Mouse (Mus musculus) brain, adult 2 months (tissue): ENCODE measurements around the gene Cdh10.

ENCODE experiments used
- DNase-seq: peaks from one replicate; pipeline ENCODE4 v3.0.0; 2011; ENCODE audit warnings: low read depth, low spot score

The Cdh10 gene

GRCm38 (mm10) chr15:18975041-18975440 lies 156.3 kb downstream of the Cdh10 start:
- peak; percentile 50 for DNase-seq

GRCm38 (mm10) chr15:18984891-18985290 lies 166.1 kb downstream of the Cdh10 start:
- DNase-seq = no peak

- DNase-seq = no peak
Measured at GRCm38 (mm10) chr15:18987671-18988070, 168.9 kb downstream of the Cdh10 start.

DNA sequence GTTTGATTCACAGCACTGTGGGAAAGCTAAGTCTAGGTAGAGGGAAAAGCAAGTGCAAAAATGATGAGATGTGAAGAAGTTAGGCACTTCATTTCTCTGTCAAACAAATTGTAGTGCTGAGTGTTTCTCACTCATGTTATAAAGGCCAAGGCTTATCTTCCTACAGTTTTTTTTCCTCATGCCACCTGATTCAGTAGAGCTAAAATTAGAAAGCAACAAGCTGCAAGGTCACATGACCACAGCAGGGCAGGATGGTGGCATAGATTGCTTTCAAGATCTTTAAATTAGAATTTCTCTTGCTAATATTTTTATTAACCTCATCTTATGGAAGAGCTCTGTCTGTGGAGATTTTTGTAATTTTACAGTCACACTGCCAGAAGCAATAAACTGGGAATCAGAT lies 174.8 kb downstream of the Cdh10 start:
- DNase-seq = no peak

DNA sequence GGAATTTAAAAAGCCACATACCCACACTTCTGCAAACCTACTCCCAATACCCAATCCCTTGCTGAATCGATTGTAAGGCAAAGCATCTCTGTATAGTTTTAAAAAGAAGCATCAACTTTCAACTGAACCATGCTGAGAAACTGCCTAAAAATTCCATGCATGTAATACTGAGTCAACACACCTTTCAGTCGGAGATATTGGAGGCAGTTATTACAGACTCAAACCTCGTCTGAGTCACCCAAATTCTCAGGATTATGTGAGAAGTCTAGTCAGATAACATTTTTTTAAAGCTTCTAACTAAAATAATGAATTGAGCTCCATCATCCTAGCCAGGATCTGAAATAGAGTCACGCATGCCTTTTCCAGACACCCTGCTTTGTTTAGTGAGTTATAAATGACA lies 175.5 kb downstream of the Cdh10 start:
- DNase-seq = peak; percentile 45

GRCm38 (mm10) chr15:19010829-19011228 lies 192.1 kb downstream of the Cdh10 start:
- no peak for DNase-seq

DNA sequence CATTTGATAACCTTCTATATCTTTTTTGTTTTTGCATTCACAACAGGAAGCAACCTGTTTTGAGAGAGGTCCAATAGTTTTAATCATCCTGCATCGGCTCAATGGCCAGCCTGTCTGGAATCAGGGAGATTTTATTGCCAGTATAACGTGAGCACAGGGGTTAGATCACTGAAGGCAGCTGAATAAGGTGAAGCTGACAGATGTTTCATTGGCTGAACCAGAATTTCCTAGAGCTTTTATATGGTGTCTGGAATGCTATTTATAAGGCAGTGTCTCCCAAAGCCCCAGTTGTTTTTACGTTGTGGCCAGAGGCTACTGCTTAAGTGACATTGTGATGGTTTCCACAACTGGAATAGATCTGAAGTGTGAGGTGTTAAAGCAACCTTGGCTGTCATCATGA lies 214.2 kb downstream of the Cdh10 start:
- no peak for DNase-seq

DNA sequence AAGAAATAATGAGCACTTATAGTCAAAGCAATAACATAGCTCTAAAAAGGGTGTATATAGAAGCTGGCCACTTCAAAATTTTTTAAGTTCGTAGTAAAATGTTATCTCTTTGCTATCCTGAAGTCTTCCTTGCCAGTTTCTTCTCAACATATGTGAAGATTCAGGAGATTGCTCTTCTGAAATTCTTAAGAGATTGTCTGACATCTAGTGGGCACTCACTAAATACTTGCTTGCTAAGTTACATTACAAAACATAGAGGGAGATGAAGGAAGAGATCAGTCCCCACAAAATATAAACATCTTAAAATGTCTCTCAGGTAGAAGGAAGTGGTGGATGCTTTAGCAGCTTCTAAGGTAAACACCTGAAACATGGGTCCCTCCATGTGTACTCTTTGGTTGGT lies 221.3 kb downstream of the Cdh10 start:
- DNase-seq = peak; percentile 62
